Mouse (Mus musculus) MEL (cell line): Measurements from ENCODE around the gene Hoxd4.

Experiments
- EP300 ChIP-seq, 2 experiments: IDR thresholded peaks; 2 replicates each; pipeline ENCODE4 v1.6.1; 2011; ENCODE audit warnings: improper control_type of control experiment in 2 of 2, low read length in 2 of 2, low read depth in 1 of 2, mild to moderate bottlenecking in 1 of 2
- POLR2A ChIP-seq, 2 experiments: IDR thresholded peaks; 2 replicates each; pipeline ENCODE4 v1.6.1; 2011 to 2012; ENCODE audit warnings: low read length in 2 of 2, mild to moderate bottlenecking in 2 of 2, control low read depth in 1 of 2, improper control_type of control experiment in 1 of 2, low read depth in 1 of 2, moderate library complexity in 1 of 2; ENCODE audit not compliant: control insufficient read depth in 1 of 2, insufficient read depth in 1 of 2, poor library complexity in 1 of 2
- SIN3A ChIP-seq: IDR thresholded peaks from 2 replicates; pipeline ENCODE4 v1.6.1; 2012; ENCODE audit warnings: low read length, improper control_type of control experiment, inconsistent platforms

GRCm38 (mm10) chr2:74733317-74733661 is 21.6 kb downstream of the Hoxd4 start:
- TF ChIP-seq EP300 (IDR thresholded peaks at IDR 0.05; ENCODE audit: low read depth in 1 of 2, low read length in 2 of 2) = no peak
- TF ChIP-seq POLR2A (IDR thresholded peaks at IDR 0.05; ENCODE audit: control insufficient read depth in 1 of 2, insufficient read depth in 1 of 2, low read depth in 1 of 2, low read length in 2 of 2, poor library complexity in 1 of 2) = no peak
- TF ChIP-seq SIN3A = no peak
